Mouse (Mus musculus): ENCODE results near the gene Pdia5.

Pdia5 gene

GRCm38 (mm10) chr16:35490231-35491070 is at the start of gene Pdia5:
Pdia5 (minus strand) TSS chr16:35490873.
- peak; percentile 90 for DNase-seq

- DNase-seq, result no peak
Measured at GRCm38 (mm10) chr16:35539041-35539440, 48.4 kb upstream of the Pdia5 start.

GRCm38 (mm10) chr16:35537651-35538050 is 47.0 kb upstream of the Pdia5 start:
- DNase-seq, result no peak

- DNase-seq, result no peak
Measured at GRCm38 (mm10) chr16:35534630-35535029, 44.0 kb upstream of the Pdia5 start.

GRCm38 (mm10) chr16:35524200-35524599 is 33.5 kb upstream of the Pdia5 start:
- DNase-seq, result no peak

GRCm38 (mm10) chr16:35519245-35519644 is 28.6 kb upstream of the Pdia5 start:
- no peak for DNase-seq

- no peak for DNase-seq
Measured at GRCm38 (mm10) chr16:35517976-35518951, 27.6 kb upstream of the Pdia5 start.

- no peak for DNase-seq
Measured at GRCm38 (mm10) chr16:35515977-35516612, 25.4 kb upstream of the Pdia5 start.

GRCm38 (mm10) chr16:35509331-35510070 is 18.8 kb upstream of the Pdia5 start:
- DNase-seq, result no peak

- DNase-seq, result no peak
Measured at GRCm38 (mm10) chr16:35508581-35508980, 17.9 kb upstream of the Pdia5 start.

- DNase-seq, result no peak
Measured at GRCm38 (mm10) chr16:35505786-35506185, 15.1 kb upstream of the Pdia5 start.

- DNase-seq, result no peak
Measured at GRCm38 (mm10) chr16:35504266-35504665, 13.6 kb upstream of the Pdia5 start.

- no peak for DNase-seq
Measured at GRCm38 (mm10) chr16:35502456-35502855, 11.8 kb upstream of the Pdia5 start.

- DNase-seq, result no peak
Measured at GRCm38 (mm10) chr16:35501106-35501760, 10.6 kb upstream of the Pdia5 start.

- no peak for DNase-seq
Measured at GRCm38 (mm10) chr16:35500342-35500741, 9.7 kb upstream of the Pdia5 start.

- no peak for DNase-seq
Measured at GRCm38 (mm10) chr16:35489793-35490192, 880 bp downstream of the Pdia5 start.

- no peak for DNase-seq
Measured at GRCm38 (mm10) chr16:35489066-35489718, 1.5 kb downstream of the Pdia5 start.

GRCm38 (mm10) chr16:35487776-35488175 is 2.9 kb downstream of the Pdia5 start:
- no peak for DNase-seq

- DNase-seq, result no peak
Measured at GRCm38 (mm10) chr16:35487056-35487455, 3.6 kb downstream of the Pdia5 start.

GRCm38 (mm10) chr16:35485711-35486110 is 5.0 kb downstream of the Pdia5 start:
- no peak for DNase-seq

- DNase-seq, result no peak
Measured at GRCm38 (mm10) chr16:35484526-35485233, 6.0 kb downstream of the Pdia5 start.
